Mouse (Mus musculus) embryonic fibroblast, embryonic 13.5 days (primary cell): ENCODE data around the gene Tmem63b.

Experiments
- CTCF ChIP-seq: IDR thresholded peaks from 2 replicates; pipeline ENCODE4 v1.5.1; 2011; ENCODE audit warnings: mild to moderate bottlenecking, control low read depth, low read length, moderate library complexity, borderline replicate concordance; ENCODE audit not compliant: insufficient read depth
- POLR2A ChIP-seq: IDR thresholded peaks from 2 replicates; pipeline ENCODE4 v1.6.1; 2011; ENCODE audit warnings: low read depth, mild to moderate bottlenecking, control low read depth, low read length, moderate library complexity

GRCm38 (mm10) chr17:45629861-45630694 lies 56.6 kb downstream of the Tmem63b start:
- TF ChIP-seq POLR2A (peak; percentile 53; the same call in 1 of the 2 replicates), CTCF (peak; percentile 49; the same call in 1 of the 2 replicates)
